Comparison of ENCODE assay signal across 8 mouse cellular contexts in genomic region chr13:40730651-40731178, GRCm38 (mm10). TPM values are rescaled to one million over a fixed set of nuclear protein-coding genes. Genes with fewer than 3 reads are reported as not detected.
DNase-seq lines count a peak whose midpoint lies in the region; ATAC-seq and TF ChIP-seq lines count a peak whose summit lies in the region.
"Had no signal": no experiment of that assay in that cellular context is flagged by ENCODE, and none has a peak within 500 bp of the region (broad histone marks: within the 10 kb centered on the region; RNA-seq: fewer than 3 reads in every experiment).

No protein-coding gene starts in this region.

- peak overlapping the region; percentile 70 for H3K4me3 ChIP-seq in heart, postnatal 0 days (ENCODE audit: low read depth, low read length)
- peak overlapping the region; percentile 59 for H3K4me3 ChIP-seq in limb, embryonic 13.5 days

- H3K36me3 ChIP-seq in heart, postnatal 0 days (replicated peaks; ENCODE audit: control insufficient read depth, insufficient read depth, low read length), result no peaks in the 10 kb centered on the region
- no peaks in the 10 kb centered on the region for H3K36me3 ChIP-seq in limb, embryonic 13.5 days

- H3K4me2 ChIP-seq in heart, postnatal 0 days (ENCODE audit: low read depth, low read length), result peak overlapping the region; percentile 88
- H3K4me2 ChIP-seq in limb, embryonic 13.5 days (replicated peaks), result peak overlapping the region; percentile 71

- no peak for ATAC-seq in heart, postnatal 0 days (ENCODE audit: insufficient read depth, low read depth)
- peak; percentile 43 for ATAC-seq in limb, embryonic 13.5 days (ENCODE audit: low FRiP score, low read depth)
- ATAC-seq in frontal cortex, adult (ENCODE audit: low TSS enrichment), result no peak

- H3K9me3 ChIP-seq in heart, postnatal 0 days (replicated peaks; ENCODE audit: control insufficient read depth, low read length), result no peaks in the 10 kb centered on the region
- no peaks in the 10 kb centered on the region for H3K9me3 ChIP-seq in limb, embryonic 13.5 days

- H3K27me3 ChIP-seq in heart, postnatal 0 days (ENCODE audit: control insufficient read depth, insufficient read depth, low read length), result peaks cover 97% of the 10 kb centered on the region
- peaks cover 70% of the 10 kb centered on the region for H3K27me3 ChIP-seq in limb, embryonic 13.5 days

- no peaks in the 10 kb centered on the region for H3K4me1 ChIP-seq in heart, postnatal 0 days (ENCODE audit: control insufficient read depth, insufficient read depth)
- peaks cover 25% of the 10 kb centered on the region; the same call in 1 of the 2 replicates for H3K4me1 ChIP-seq in limb, embryonic 13.5 days

- WGBS in heart, postnatal 0 days, result under 1% methylated on average over 32 of the region's 41 CpGs
- WGBS in limb, embryonic 13.5 days, result under 1% methylated on average over 37 of the region's 41 CpGs

- peak; percentile 32 for DNase-seq in urinary bladder, adult 2 months (ENCODE audit: low spot score)
- DNase-seq in urinary bladder, postnatal 10 days (ENCODE audit: low spot score), result no peak
- peak; percentile 85 for DNase-seq in embryo, embryonic 10 days (ENCODE audit: low spot score)
- no peak for DNase-seq in heart, postnatal 0 days (ENCODE audit: low spot score)
- DNase-seq in natural killer cell, adult 2 months (ENCODE audit: low spot score in 2 of 2), result peak; percentile 17 to 22

- H3K9ac ChIP-seq in heart, postnatal 0 days (replicated peaks; ENCODE audit: low read depth, low read length), result no peak overlapping the region; the same call in 1 of the 2 replicates
- H3K9ac ChIP-seq in limb, embryonic 13.5 days, result peak overlapping the region; percentile 84

- H3K27ac ChIP-seq in heart, postnatal 0 days (ENCODE audit: low read depth), result no peak overlapping the region
- H3K27ac ChIP-seq in limb, embryonic 13.5 days, result peak overlapping the region; percentile 91

- TF ChIP-seq CTCF in heart, postnatal 0 days (IDR thresholded peaks at IDR 0.05; ENCODE audit: low read depth), result no peak

- no peak for TF ChIP-seq EP300 in heart, postnatal 0 days (IDR thresholded peaks at IDR 0.05; ENCODE audit: low read depth)

RNA-seq across cellular contexts. Expression of gene Tfap2a, which starts 7.5 kb away (rescaled TPM):
- polyA plus RNA-seq in urinary bladder, adult 2 months (2012; rRNA removed), result 0.74 and 0.84 TPM in 2 replicates
- 0.69 TPM in 1 of 2 replicates, not detected in the other for total RNA-seq in heart, postnatal 0 days (2014; rRNA removed; ENCODE audit: low replicate concordance)
- polyA plus RNA-seq in heart, postnatal 0 days (2015; fragmentation: Nextera tagmentation; extraction: Ambion mirVana), result not detected in 2 replicates
- 8.3 and 9.5 TPM in 2 replicates for polyA plus RNA-seq in limb, embryonic 13.5 days (2015; fragmentation: Nextera tagmentation; extraction: Ambion mirVana)
- total RNA-seq: hematopoietic stem cell, adult 5-6 weeks had no signal

Comparison
In these comparisons a context has a peak if more than half of its experiments do, and no peak if none do; other contexts are left out.
1. DNase-seq: peak in urinary bladder, adult 2 months (single experiment), embryo, embryonic 10 days (single experiment) and natural killer cell, adult 2 months (2 of 2); none in urinary bladder, postnatal 10 days (single experiment) and heart, postnatal 0 days (single experiment).